Mouse (Mus musculus): Measurements from ENCODE around the gene Ccndbp1. TPM values are rescaled to one million over a fixed set of nuclear protein-coding genes. Genes with fewer than 3 reads are reported as not detected.

The Ccndbp1 gene
- total RNA-seq (2023): 75.5 to 85.5 TPM (median 83.6 TPM) in 4 replicates

GRCm38 (mm10) chr2:121007925-121008663 is at the start of gene Ccndbp1:
Ccndbp1 (plus strand) TSS chr2:121008403.

GRCm38 (mm10) chr2:120970559-120971080 is 37.6 kb upstream of the Ccndbp1 start, which contains the start of gene Ubr1:
Ubr1 (minus strand) TSS chr2:120970715.

GRCm38 (mm10) chr2:120976990-120977925 is 30.9 kb upstream of the Ccndbp1 start, which contains the start of gene Tmem62:
Tmem62 (plus strand) TSS chr2:120977017.

DNA sequence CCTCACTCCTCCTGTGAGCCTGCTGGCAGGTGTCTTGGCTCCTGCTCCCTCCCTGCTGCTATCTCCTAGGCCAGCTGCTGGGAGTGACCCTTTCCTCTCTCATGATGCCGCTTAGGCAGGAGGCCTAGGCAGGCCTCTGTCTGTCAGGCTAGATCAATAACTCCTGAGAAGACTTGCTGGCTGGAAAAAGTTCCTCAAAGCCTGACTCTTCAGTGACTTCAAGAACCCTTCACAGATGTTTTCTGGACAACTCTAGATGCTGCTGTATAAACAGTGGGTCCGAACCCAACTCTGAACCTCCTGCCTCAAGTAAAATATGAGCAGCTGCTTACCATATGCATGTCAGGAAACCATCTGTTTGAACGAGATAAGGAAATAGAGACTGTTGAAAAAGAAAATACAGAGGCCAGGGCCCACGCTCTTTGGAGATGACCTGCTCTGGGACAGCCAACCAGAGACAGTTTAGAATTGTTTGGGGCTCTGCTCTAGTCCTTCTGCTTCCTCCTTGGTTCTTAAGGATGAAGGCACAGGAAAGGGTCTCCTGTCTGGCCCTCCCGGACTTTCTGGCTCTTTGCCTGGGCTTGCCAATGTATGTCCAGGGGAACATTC is 28.6 kb downstream of the Ccndbp1 start, which contains the start of gene Epb42:
Epb42 (minus strand) TSS at position 340 of the 609 bp plus-strand sequence.

Other genes starting within 250 kb of the Ccndbp1 start
- 34.4 to 43.8 TPM (median 36.6 TPM) in 4 replicates for gene Cdan1, start 158.3 kb upstream of the Ccndbp1 start, total RNA-seq (2023)
- 5.8 to 12.8 TPM (median 8.4 TPM) in 4 replicates for gene Ttbk2, start 157.8 kb upstream of the Ccndbp1 start, total RNA-seq (2023)
- gene Ubr1, start 37.7 kb upstream of the Ccndbp1 start, total RNA-seq (2023): 65.5 to 69.8 TPM (median 68.6 TPM) in 4 replicates
- gene Tmem62, start 31.4 kb upstream of the Ccndbp1 start, total RNA-seq (2023): 16.7 to 30.8 TPM (median 24.9 TPM) in 4 replicates
- gene Epb42, start 28.7 kb downstream of the Ccndbp1 start, total RNA-seq (2023): not detected in 4 replicates
- gene Tgm5, start 77.4 kb downstream of the Ccndbp1 start, total RNA-seq (2023): not detected in 4 replicates
- gene Tgm7, start 101.4 kb downstream of the Ccndbp1 start, total RNA-seq (2023): not detected in 4 replicates
- gene Adal, start 132.0 kb downstream of the Ccndbp1 start, total RNA-seq (2023): 13.6 to 19.3 TPM (median 16.8 TPM) in 4 replicates
- gene Lcmt2, start 132.2 kb downstream of the Ccndbp1 start, total RNA-seq (2023): 8.2 to 9.2 TPM (median 8.5 TPM) in 4 replicates
- gene Tubgcp4, start 162.3 kb downstream of the Ccndbp1 start, total RNA-seq (2023): 69.4 to 82.8 TPM (median 76.4 TPM) in 4 replicates
- 24.6 to 30.0 TPM (median 26.4 TPM) in 4 replicates for gene Zscan29, start 162.7 kb downstream of the Ccndbp1 start, total RNA-seq (2023)

Measured in B cell, adult 62 days (primary cell).